Mouse (Mus musculus) kidney, adult 8-10 months (tissue): ENCODE data around the gene Cyp3a13.
A peak's percentile ranks its signal among the peaks of the same experiment; 100 is the strongest.
"Not testable (repeated sequence)": the region's sequence is repeated elsewhere in the genome, so short reads cannot be mapped to it uniquely, and the experiment has no call there.

Source experiments
- DNase-seq, 2 experiments: peaks; one replicate each; pipeline ENCODE4 v3.0.0; 2022

The Cyp3a13 gene

GRCm38 (mm10) chr5:137921532-137921931, at the start of gene Cyp3a13:
Gene Cyp3a13 (minus strand): TSS chr5:137921619.
- no peak for DNase-seq

GRCm38 (mm10) chr5:137966492-137966891, 45.1 kb upstream of the Cyp3a13 start:
- no peak for DNase-seq

GRCm38 (mm10) chr5:137962945-137963344, 41.5 kb upstream of the Cyp3a13 start, which contains the start of gene Gjc3:
Gene Gjc3 (minus strand): TSS chr5:137963098.
- DNase-seq, result no peak

GRCm38 (mm10) chr5:137956404-137956803, 35.0 kb upstream of the Cyp3a13 start:
- DNase-seq, result no peak

- DNase-seq, result peak; percentile 38 to 61
These were observed 29.8 kb upstream of the Cyp3a13 start for GRCm38 (mm10) chr5:137951218-137951617.

GRCm38 (mm10) chr5:137947303-137947702, 25.9 kb upstream of the Cyp3a13 start:
- no peak for DNase-seq

- no peak for DNase-seq
These were observed 21.7 kb upstream of the Cyp3a13 start for GRCm38 (mm10) chr5:137943133-137943532.

GRCm38 (mm10) chr5:137940948-137941347, 19.5 kb upstream of the Cyp3a13 start:
- DNase-seq, result no peak

GRCm38 (mm10) chr5:137937238-137937637, 15.8 kb upstream of the Cyp3a13 start:
- DNase-seq, result no peak

- DNase-seq, result no peak
These were observed 15.1 kb upstream of the Cyp3a13 start for GRCm38 (mm10) chr5:137936486-137936885.

- not testable (repeated sequence) for DNase-seq
These were observed 12.5 kb upstream of the Cyp3a13 start for GRCm38 (mm10) chr5:137933934-137934333.

- DNase-seq, result no peak
These were observed 7.0 kb upstream of the Cyp3a13 start for GRCm38 (mm10) chr5:137928439-137928838.

- peak; percentile 25 to 65 for DNase-seq
These were observed 752 bp upstream of the Cyp3a13 start for GRCm38 (mm10) chr5:137922171-137922570.

- DNase-seq, result peak; percentile 79 to 90
These were observed 5.9 kb downstream of the Cyp3a13 start for GRCm38 (mm10) chr5:137915550-137915949.

- DNase-seq, result no peak
These were observed 6.9 kb downstream of the Cyp3a13 start for GRCm38 (mm10) chr5:137914508-137914907.

- DNase-seq, result no peak
These were observed 11.7 kb downstream of the Cyp3a13 start for GRCm38 (mm10) chr5:137909564-137910262.

- DNase-seq, result no peak
These were observed 23.6 kb downstream of the Cyp3a13 start for GRCm38 (mm10) chr5:137897812-137898211.

GRCm38 (mm10) chr5:137892954-137893353, 28.5 kb downstream of the Cyp3a13 start:
- DNase-seq, result no peak

- no peak for DNase-seq
These were observed 33.8 kb downstream of the Cyp3a13 start for GRCm38 (mm10) chr5:137887666-137888065.

GRCm38 (mm10) chr5:137885894-137886293, 35.5 kb downstream of the Cyp3a13 start:
- peak; percentile 45 to 67 for DNase-seq

- DNase-seq, result no peak
These were observed 38.1 kb downstream of the Cyp3a13 start for GRCm38 (mm10) chr5:137883345-137883744.

GRCm38 (mm10) chr5:137882922-137883321, 38.5 kb downstream of the Cyp3a13 start:
- no peak for DNase-seq

GRCm38 (mm10) chr5:137877860-137878259, 43.6 kb downstream of the Cyp3a13 start:
- no peak for DNase-seq

GRCm38 (mm10) chr5:137875054-137875453, 46.4 kb downstream of the Cyp3a13 start:
- DNase-seq, result no peak

GRCm38 (mm10) chr5:137872381-137872702, 49.1 kb downstream of the Cyp3a13 start:
- not testable (repeated sequence) for DNase-seq
